Mouse (Mus musculus) thymus, postnatal 0 days (tissue): ENCODE measurements around the gene Gprc6a. TPM values are rescaled to one million over a fixed set of nuclear protein-coding genes. Genes with fewer than 3 reads are reported as not detected.
A peak's percentile ranks its signal among the peaks of the same experiment; 100 is the strongest.

Source experiments
- DNase-seq: peaks from one replicate; pipeline ENCODE4 v3.0.0-alpha.2; 2015; ENCODE audit warnings: low spot score
- polyA plus RNA-seq: library from polyadenylated mRNA; unstranded; fragments of >200 nt; fragmentation: Nextera tagmentation; extraction: Ambion mirVana; gene quantifications from 2 replicates; pipeline ENCODE4 v1.2.1, GENCODE M21; 2015

Gene Gprc6a
- polyA plus RNA-seq = 0.05 TPM in 1 of 2 replicates, not detected in the other

DNA sequence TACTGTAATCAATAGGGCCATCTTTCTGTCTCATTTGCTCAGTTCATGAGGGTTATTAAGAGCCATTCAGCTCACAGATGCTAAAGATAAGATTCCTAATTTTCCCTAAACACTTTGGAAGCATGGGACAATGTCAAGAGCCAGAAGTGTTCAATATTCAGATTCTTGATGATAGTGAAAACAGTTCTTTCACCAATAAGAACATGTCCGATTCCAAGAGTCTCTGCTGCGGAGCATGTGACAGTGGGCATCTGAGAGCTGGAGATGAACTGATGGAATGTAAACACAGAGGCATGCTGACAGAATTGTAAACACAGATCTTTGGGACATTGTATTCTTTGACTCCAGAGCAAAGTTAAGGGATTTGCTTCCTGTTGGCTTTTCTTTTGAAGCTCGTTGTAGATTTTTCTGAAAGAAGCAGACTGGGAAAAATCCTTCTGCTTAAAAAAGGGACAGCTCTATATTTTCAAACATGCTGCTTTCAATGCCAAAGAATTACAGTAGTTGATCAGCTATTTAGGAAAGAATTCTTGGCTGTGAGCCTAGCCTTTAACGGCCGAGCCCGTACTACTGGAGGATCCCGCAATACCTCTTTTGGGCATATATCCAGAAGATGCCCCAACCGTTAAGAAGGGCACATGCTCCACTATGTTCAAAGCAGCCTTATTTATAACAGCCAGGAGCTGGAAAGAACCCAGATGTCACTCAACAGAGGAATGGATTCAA is at the start of gene Gprc6a:
TSS of gene Gprc6a (minus strand) at position 51 of the 726 bp plus-strand sequence.
- DNase-seq = no peak

- DNase-seq = no peak
These were observed 47.0 kb upstream of the Gprc6a start for GRCm38 (mm10) chr10:51678251-51678639.

- DNase-seq = no peak
These were observed 46.4 kb upstream of the Gprc6a start, which contains the start of gene Rfx6 for GRCm38 (mm10) chr10:51677548-51678250. Rfx6 (plus strand) TSS chr10:51677756.

- no peak for DNase-seq
These were observed 41.0 kb upstream of the Gprc6a start for GRCm38 (mm10) chr10:51672082-51672779.

- no peak for DNase-seq
These were observed 40.3 kb upstream of the Gprc6a start for GRCm38 (mm10) chr10:51671583-51671982.

DNA sequence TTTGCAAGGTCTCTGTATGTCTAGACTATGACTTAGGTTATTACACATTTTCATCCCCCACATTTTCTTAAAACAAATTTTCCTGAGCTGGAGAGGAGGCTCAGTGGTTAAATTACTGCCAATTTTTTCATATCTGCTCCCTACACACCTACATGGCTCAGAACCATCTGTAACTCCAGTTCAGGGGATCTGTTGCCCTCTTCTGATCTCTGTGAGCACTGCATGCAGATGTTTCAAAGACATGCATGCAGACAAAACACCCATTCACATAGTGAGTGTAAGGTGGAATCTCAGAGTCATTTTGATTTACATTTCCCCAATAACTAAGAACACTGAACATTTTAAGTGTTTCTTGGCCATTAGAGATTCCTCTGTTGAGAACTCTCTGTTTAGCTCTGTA is 38.1 kb upstream of the Gprc6a start:
- no peak for DNase-seq

DNA sequence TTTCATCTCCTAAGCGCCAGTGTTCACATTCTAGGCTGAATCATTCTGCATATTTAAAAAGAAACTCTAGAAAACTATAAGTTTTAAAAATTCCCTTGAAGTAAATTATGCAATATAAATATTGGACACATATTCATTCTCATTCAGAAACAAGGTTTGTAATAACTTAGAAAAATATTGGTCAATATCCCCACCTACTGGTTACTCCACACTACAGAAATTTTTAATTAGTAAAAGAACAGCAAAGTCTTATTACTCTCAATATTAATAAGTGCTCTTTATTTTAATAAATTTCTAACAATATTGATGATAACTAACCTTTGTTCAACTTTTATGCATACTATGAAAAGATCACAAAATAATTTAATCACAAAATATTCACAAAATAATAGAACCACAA is 26.1 kb upstream of the Gprc6a start:
- DNase-seq = no peak

DNA sequence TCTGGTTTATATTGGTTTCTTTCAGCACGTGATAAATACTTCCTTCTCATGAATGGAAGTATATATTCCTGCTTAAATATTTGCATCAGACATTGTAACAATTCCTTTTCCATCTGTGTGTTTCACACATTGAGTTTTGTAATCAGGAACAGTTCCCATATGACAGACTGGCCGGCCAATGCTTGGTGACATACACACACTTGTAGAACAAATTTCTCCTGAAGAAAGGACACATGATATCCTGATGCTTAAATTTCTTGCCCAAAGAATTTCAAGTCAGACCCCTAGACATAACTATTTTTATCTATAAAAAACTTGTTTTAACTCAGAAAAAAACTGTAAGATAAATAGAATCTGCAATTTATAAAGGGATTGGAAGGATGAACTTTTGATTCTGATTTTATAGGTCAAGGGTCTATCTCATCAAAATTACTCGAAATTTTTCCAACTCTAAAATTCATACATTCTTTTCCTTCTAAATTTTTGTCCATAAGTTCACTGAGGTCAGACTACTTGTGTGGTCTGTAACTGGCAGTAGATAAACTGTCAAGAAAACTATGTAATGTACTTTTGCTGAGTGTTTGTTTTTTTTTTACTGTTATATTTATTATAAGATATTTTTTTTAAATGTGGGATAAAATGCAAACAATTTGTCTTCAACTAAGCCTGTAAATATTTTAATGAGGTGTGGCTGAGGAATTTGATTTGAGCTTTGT is 18.4 kb upstream of the Gprc6a start:
- no peak for DNase-seq

- no peak for DNase-seq
These were observed 10.1 kb downstream of the Gprc6a start for GRCm38 (mm10) chr10:51621193-51621592.

DNA sequence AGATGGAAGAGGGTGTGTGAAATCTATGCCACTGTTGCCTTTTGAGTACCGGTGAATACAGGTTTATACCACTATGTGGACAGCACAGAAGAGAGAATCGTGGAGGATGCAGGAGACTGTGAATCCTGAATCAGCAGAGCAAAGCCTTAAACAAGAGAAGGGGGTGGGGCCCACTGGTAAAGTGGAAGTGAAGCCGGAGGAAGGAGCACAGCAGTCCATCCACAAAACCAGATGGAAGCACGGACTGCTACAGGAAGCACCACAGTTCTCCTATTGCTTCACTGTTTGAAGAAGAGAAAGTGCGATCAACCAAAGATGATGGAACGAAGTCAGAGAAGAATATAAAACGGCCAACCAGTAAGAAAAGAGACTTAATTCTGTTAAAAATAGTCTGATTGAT is 11.1 kb downstream of the Gprc6a start:
- no peak for DNase-seq

DNA sequence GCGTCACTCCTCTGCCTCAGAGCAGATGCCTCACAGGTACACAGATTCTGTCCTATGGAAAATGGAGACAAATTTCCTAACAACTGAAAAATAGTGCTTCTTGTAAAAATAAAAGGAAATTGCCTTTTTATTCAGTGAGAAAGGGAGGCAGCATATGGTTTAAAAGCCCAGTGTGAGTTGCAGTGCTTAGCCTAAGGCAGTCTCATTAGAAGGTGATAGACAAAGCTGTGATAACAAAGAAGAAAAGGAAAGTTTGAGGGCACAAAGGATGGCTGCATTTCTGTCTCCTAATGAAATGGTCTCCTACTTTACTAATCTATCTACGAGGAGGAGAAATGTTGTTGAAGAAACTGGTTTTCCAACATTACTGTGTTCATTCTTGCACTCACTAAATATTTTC is 12.7 kb downstream of the Gprc6a start:
- DNase-seq = no peak

- no peak for DNase-seq
These were observed 16.3 kb downstream of the Gprc6a start for GRCm38 (mm10) chr10:51614826-51615590.

DNA sequence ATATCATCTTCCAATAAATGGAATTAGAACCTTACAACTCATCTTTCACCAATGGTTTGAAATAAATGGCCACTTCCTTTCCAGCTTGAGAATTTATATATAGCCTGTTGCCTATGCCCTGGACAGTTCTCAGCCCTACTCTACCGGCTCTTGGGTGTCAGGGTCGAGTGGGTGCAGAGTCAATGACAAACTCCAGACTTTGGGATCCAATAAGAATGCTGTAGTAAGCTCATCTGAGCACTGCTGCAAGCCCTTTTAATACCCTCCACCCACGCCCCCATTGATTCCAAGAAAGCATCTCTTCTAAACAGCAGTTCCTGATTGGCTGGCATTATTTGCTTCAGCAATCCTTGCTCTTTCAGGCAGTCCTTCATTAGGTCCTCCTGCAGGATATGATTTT is 17.8 kb downstream of the Gprc6a start:
- DNase-seq = no peak

DNA sequence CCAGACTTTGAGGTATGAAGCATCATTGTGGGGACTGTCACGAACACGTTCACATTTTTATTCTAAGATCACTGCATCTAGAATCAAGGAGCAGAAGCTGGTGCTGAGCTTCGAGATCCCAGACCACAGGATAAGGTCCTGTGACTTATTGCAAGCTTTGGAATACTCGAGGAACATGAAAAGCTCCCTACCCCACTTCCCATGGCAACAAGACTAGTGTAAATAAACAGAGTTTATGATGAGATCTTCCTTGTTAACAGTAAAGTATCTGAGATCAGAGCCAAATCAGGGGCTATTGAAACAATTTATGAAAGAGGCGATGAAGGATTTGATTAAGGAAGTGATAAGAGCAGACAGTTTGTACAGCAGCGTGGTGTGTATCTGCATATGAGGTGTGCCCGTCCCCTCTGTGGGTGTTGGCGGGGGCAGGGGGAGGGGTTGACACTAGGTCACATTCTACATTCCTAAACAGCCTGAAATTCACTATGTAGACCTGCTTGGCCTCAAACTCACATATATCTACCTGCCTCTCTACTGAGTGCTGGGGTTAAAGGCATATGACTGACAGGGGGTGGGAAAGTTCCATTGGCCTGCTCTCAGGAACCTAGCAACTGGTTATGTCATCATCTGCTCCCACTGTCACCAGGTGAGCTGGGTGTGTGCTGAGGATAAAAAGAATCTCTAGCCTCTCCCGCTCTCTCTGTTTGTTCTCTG is 19.1 kb downstream of the Gprc6a start:
- DNase-seq = no peak

GRCm38 (mm10) chr10:51609741-51610425 is 21.4 kb downstream of the Gprc6a start:
- no peak for DNase-seq

DNA sequence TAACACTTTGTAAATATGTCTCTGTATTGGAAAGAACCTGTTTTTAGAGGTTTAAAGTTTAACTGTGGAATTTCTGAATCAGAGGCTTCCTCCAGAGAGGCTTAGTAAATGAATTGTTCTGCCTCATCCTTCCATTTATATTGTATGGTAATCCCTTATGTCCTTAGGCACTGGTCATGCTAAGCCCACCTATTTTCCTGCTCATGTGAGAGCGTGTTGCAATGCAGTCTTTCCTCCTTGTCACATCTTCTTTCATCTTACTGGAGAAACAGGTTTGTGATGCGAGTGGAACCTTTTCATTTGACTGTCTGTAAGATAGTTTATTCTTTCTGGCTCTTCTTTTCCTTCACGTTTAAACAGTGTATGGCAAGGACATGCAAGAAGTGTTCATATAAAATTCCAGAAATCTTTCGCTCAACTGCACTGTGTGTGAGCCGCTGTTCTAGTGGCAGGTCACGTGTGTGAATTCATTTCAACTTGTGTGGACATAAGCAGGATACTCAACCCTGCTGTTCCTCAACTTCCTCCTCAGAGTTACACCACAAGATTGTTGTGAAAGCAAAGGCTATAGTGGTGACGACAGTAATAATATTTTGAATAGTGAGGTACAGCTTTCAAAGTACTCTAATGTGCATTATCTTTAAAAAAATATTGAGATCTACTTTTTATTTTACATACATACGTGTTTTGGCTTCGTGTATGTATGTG is 34.2 kb downstream of the Gprc6a start:
- no peak for DNase-seq

GRCm38 (mm10) chr10:51595001-51595931 is 36.0 kb downstream of the Gprc6a start:
- peak; percentile 2 for DNase-seq

DNA sequence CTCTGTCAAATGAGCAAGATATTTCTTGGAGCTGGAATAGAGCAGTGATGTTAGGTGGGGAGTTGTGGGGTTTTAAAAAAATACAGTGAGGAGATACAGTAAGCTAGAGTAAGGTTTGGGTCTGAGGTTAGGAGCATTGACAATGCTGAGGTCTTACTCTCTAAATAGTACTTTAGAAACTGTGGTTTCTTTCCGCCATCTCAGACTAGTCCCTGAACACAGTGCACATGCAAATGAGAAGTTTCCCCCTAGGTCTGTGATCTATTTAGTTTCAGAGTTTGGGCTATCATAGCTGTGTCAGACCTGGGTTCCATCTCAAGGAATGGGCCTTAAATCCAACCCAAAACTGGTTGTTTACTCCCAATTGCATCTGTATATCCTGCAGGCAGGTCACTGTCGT is 39.7 kb downstream of the Gprc6a start:
- no peak for DNase-seq
